Mouse (Mus musculus): ENCODE measurements around the gene Tmem35b. TPM values are rescaled to one million over a fixed set of nuclear protein-coding genes. Genes with fewer than 3 reads are reported as not detected.

Gene Tmem35b
- polyA plus RNA-seq (2012; fragmentation: generic; extraction: Trizol), result 0.14 TPM

DNA sequence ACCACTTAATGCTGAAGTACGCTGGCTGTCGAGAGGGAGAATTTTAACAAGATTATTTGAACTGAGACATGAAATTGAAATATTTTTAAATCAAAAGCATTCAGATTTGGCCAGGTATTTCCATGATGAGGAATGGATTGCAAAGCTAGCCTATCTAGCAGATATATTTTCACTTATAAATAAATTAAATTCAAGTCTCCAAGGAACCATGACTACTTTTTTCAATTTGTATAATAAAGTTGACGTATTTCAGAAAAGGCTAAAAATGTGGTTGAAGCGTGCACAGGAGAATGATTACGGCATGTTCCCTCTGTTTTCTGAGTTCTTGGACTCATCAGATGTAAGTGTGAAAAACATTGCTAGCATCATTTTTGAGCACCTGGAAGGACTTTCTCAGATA is at the start of gene Tmem35b:
Gene Tmem35b, plus strand, starts transcription at position 301 of the 400 bp plus-strand sequence.
- H3K4me2 ChIP-seq (ENCODE audit: low read depth), result no peak within 1 kb of the TSS
- H3K27me3 ChIP-seq (ENCODE audit: control insufficient read depth, insufficient read depth, insufficient read length), result no peaks in the 10 kb centered on the region
- no peak within 1 kb of the TSS for H3K4me3 ChIP-seq
- no peaks in the 10 kb centered on the region for H3K36me3 ChIP-seq (ENCODE audit: control insufficient read depth, insufficient read depth)
- no peaks in the 10 kb centered on the region for H3K79me2 ChIP-seq (ENCODE audit: control insufficient read depth, insufficient read depth)
- no peak for TF ChIP-seq TCF12 (IDR thresholded peaks at IDR 0.05; ENCODE audit: insufficient read depth, poor library complexity, severe bottlenecking)
- TF ChIP-seq POLR2AphosphoS2 (IDR thresholded peaks at IDR 0.05; ENCODE audit: insufficient read length, low read depth), result no peak
- TF ChIP-seq POLR2A (IDR thresholded peaks at IDR 0.05; ENCODE audit: insufficient read length, low read depth), result no peak
- H3ac ChIP-seq (ENCODE audit: control insufficient read depth, insufficient read length), result no peak within 1 kb of the TSS

DNA sequence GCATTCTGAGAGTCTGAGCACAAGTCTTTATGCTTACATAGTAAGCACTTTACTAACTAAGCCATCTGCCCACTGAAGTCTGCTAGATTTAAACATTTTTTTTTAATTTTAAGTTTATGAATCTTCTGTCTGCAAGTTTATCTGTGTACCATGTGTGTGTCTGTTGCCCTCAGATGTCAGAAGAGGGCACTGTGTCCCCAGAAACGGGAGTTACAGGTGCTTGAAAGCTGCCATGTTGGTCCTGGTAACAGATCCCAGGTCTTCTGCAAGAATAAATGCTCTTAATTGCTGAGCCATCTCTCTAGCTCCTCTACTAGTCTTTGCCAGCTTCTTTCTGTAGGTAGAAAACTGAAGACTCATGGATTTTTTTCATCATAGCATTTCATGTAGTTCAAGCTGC is 48.6 kb upstream of the Tmem35b start:
- peaks cover 8% of the 10 kb centered on the region for H3K27me3 ChIP-seq (ENCODE audit: control insufficient read depth, insufficient read depth, insufficient read length)
- no peak overlapping the region for H3K4me3 ChIP-seq
- H3ac ChIP-seq (ENCODE audit: control insufficient read depth, insufficient read length), result no peak overlapping the region
- no peaks in the 10 kb centered on the region for H3K36me3 ChIP-seq (ENCODE audit: control insufficient read depth, insufficient read depth)
- no peak for TF ChIP-seq TCF3 (IDR thresholded peaks at IDR 0.05; ENCODE audit: insufficient read length, low read depth)
- no peak for TF ChIP-seq USF1 (IDR thresholded peaks at IDR 0.05; ENCODE audit: low read depth)
- no peak for TF ChIP-seq REST (IDR thresholded peaks at IDR 0.05; ENCODE audit: insufficient read depth, insufficient read length)
- no peak for TF ChIP-seq POLR2AphosphoS2 (IDR thresholded peaks at IDR 0.05; ENCODE audit: insufficient read length, low read depth)
- TF ChIP-seq MAX (IDR thresholded peaks at IDR 0.05; ENCODE audit: low read depth), result no peak
- no peak for TF ChIP-seq MYOD1 (IDR thresholded peaks at IDR 0.05; ENCODE audit: control insufficient read depth in 1 of 3, insufficient read length in 2 of 3, low read depth in 2 of 3)
- no peak for TF ChIP-seq POLR2A (IDR thresholded peaks at IDR 0.05; ENCODE audit: insufficient read length, low read depth)
- no peak for TF ChIP-seq CEBPB (IDR thresholded peaks at IDR 0.05; ENCODE audit: insufficient read depth, poor library complexity, severe bottlenecking)
- TF ChIP-seq MYOG (IDR thresholded peaks at IDR 0.05; ENCODE audit: control insufficient read depth in 1 of 3, insufficient read depth in 1 of 3, insufficient read length in 2 of 3, low read depth in 2 of 3), result no peak
- no peak for TF ChIP-seq SRF (IDR thresholded peaks at IDR 0.05; ENCODE audit: control insufficient read depth, insufficient read length, low read depth)
- no peak for TF ChIP-seq TCF12 (IDR thresholded peaks at IDR 0.05; ENCODE audit: insufficient read depth, poor library complexity, severe bottlenecking)
- TF ChIP-seq E2F4 (IDR thresholded peaks at IDR 0.05; ENCODE audit: insufficient read depth), result no peak
- H3K79me2 ChIP-seq (ENCODE audit: control insufficient read depth, insufficient read depth), result no peaks in the 10 kb centered on the region
- no peak overlapping the region for H3K4me2 ChIP-seq (ENCODE audit: low read depth)

GRCm38 (mm10) chr4:127076875-127077548 is 46.5 kb upstream of the Tmem35b start, which contains the start of gene Zmym6:
Gene Zmym6, plus strand, starts transcription at chr4:127077383.
- no peak for TF ChIP-seq TCF3 (IDR thresholded peaks at IDR 0.05; ENCODE audit: insufficient read length, low read depth)
- TF ChIP-seq MYOD1 (IDR thresholded peaks at IDR 0.05; ENCODE audit: control insufficient read depth in 1 of 3, insufficient read length in 2 of 3, low read depth in 2 of 3), result no peak
- no peak for TF ChIP-seq USF1 (IDR thresholded peaks at IDR 0.05; ENCODE audit: low read depth)
- TF ChIP-seq POLR2AphosphoS2 (IDR thresholded peaks at IDR 0.05; ENCODE audit: insufficient read length, low read depth), result no peak
- TF ChIP-seq MAX (IDR thresholded peaks at IDR 0.05; ENCODE audit: low read depth), result no peak
- TF ChIP-seq CEBPB (IDR thresholded peaks at IDR 0.05; ENCODE audit: insufficient read depth, poor library complexity, severe bottlenecking), result no peak
- no peak for TF ChIP-seq E2F4 (IDR thresholded peaks at IDR 0.05; ENCODE audit: insufficient read depth)
- no peak for TF ChIP-seq REST (IDR thresholded peaks at IDR 0.05; ENCODE audit: insufficient read depth, insufficient read length)
- no peak for TF ChIP-seq POLR2A (IDR thresholded peaks at IDR 0.05; ENCODE audit: insufficient read length, low read depth)
- TF ChIP-seq SRF (IDR thresholded peaks at IDR 0.05; ENCODE audit: control insufficient read depth, insufficient read length, low read depth), result no peak
- no peak for TF ChIP-seq MYOG (IDR thresholded peaks at IDR 0.05; ENCODE audit: control insufficient read depth in 1 of 3, insufficient read depth in 1 of 3, insufficient read length in 2 of 3, low read depth in 2 of 3)
- no peak for TF ChIP-seq TCF12 (IDR thresholded peaks at IDR 0.05; ENCODE audit: insufficient read depth, poor library complexity, severe bottlenecking)
- Histone ChIP-seq H3K79me2 (ENCODE audit: control insufficient read depth, insufficient read depth) (no peaks in the 10 kb centered on the region), H3ac (ENCODE audit: control insufficient read depth, insufficient read length) (no peak within 1 kb of the TSS), H3K36me3 (ENCODE audit: control insufficient read depth, insufficient read depth) (no peaks in the 10 kb centered on the region), H3K4me2 (ENCODE audit: low read depth) (no peak within 1 kb of the TSS), H3K4me3 (no peak within 1 kb of the TSS), H3K27me3 (ENCODE audit: control insufficient read depth, insufficient read depth, insufficient read length) (peaks cover 8% of the 10 kb centered on the region)

- Histone ChIP-seq H3K4me2 (ENCODE audit: low read depth) (no peak overlapping the region), H3K79me2 (ENCODE audit: control insufficient read depth, insufficient read depth) (no peaks in the 10 kb centered on the region), H3K36me3 (ENCODE audit: control insufficient read depth, insufficient read depth) (no peaks in the 10 kb centered on the region), H3K4me3 (no peak overlapping the region), H3ac (ENCODE audit: control insufficient read depth, insufficient read length) (no peak overlapping the region), H3K27me3 (ENCODE audit: control insufficient read depth, insufficient read depth, insufficient read length) (peaks cover 14% of the 10 kb centered on the region)
- TF ChIP-seq TCF12 (IDR thresholded peaks at IDR 0.05; ENCODE audit: insufficient read depth, poor library complexity, severe bottlenecking) (no peak), CEBPB (IDR thresholded peaks at IDR 0.05; ENCODE audit: insufficient read depth, poor library complexity, severe bottlenecking) (no peak), MYOD1 (IDR thresholded peaks at IDR 0.05; ENCODE audit: control insufficient read depth in 1 of 3, insufficient read length in 2 of 3, low read depth in 2 of 3) (no peak), SRF (IDR thresholded peaks at IDR 0.05; ENCODE audit: control insufficient read depth, insufficient read length, low read depth) (no peak), E2F4 (IDR thresholded peaks at IDR 0.05; ENCODE audit: insufficient read depth) (no peak), POLR2A (IDR thresholded peaks at IDR 0.05; ENCODE audit: insufficient read length, low read depth) (no peak), TCF3 (IDR thresholded peaks at IDR 0.05; ENCODE audit: insufficient read length, low read depth) (no peak), REST (IDR thresholded peaks at IDR 0.05; ENCODE audit: insufficient read depth, insufficient read length) (no peak)
Observed at GRCm38 (mm10) chr4:127080806-127081205, 42.7 kb upstream of the Tmem35b start.

- Histone ChIP-seq H3K4me2 (ENCODE audit: low read depth) (no peak overlapping the region), H3K36me3 (ENCODE audit: control insufficient read depth, insufficient read depth) (no peaks in the 10 kb centered on the region), H3ac (ENCODE audit: control insufficient read depth, insufficient read length) (no peak overlapping the region), H3K79me2 (ENCODE audit: control insufficient read depth, insufficient read depth) (no peaks in the 10 kb centered on the region), H3K27me3 (ENCODE audit: control insufficient read depth, insufficient read depth, insufficient read length) (peaks cover 5% of the 10 kb centered on the region), H3K4me3 (no peak overlapping the region)
- no peak for TF ChIP-seq SRF (IDR thresholded peaks at IDR 0.05; ENCODE audit: control insufficient read depth, insufficient read length, low read depth)
- no peak for TF ChIP-seq USF1 (IDR thresholded peaks at IDR 0.05; ENCODE audit: low read depth)
- no peak for TF ChIP-seq MYOG (IDR thresholded peaks at IDR 0.05; ENCODE audit: control insufficient read depth in 1 of 3, insufficient read depth in 1 of 3, insufficient read length in 2 of 3, low read depth in 2 of 3)
- no peak for TF ChIP-seq CEBPB (IDR thresholded peaks at IDR 0.05; ENCODE audit: insufficient read depth, poor library complexity, severe bottlenecking)
- TF ChIP-seq REST (IDR thresholded peaks at IDR 0.05; ENCODE audit: insufficient read depth, insufficient read length), result no peak
- TF ChIP-seq MAX (IDR thresholded peaks at IDR 0.05; ENCODE audit: low read depth), result no peak
- TF ChIP-seq POLR2A (IDR thresholded peaks at IDR 0.05; ENCODE audit: insufficient read length, low read depth), result no peak
- no peak for TF ChIP-seq MYOD1 (IDR thresholded peaks at IDR 0.05; ENCODE audit: control insufficient read depth in 1 of 3, insufficient read length in 2 of 3, low read depth in 2 of 3)
- TF ChIP-seq TCF12 (IDR thresholded peaks at IDR 0.05; ENCODE audit: insufficient read depth, poor library complexity, severe bottlenecking), result no peak
- no peak for TF ChIP-seq E2F4 (IDR thresholded peaks at IDR 0.05; ENCODE audit: insufficient read depth)
Observed at GRCm38 (mm10) chr4:127083131-127083530, 40.4 kb upstream of the Tmem35b start.

Measured in myocyte (in vitro differentiated cells).